Mouse (Mus musculus): ENCODE results near the gene Ankrd33b.

DNA sequence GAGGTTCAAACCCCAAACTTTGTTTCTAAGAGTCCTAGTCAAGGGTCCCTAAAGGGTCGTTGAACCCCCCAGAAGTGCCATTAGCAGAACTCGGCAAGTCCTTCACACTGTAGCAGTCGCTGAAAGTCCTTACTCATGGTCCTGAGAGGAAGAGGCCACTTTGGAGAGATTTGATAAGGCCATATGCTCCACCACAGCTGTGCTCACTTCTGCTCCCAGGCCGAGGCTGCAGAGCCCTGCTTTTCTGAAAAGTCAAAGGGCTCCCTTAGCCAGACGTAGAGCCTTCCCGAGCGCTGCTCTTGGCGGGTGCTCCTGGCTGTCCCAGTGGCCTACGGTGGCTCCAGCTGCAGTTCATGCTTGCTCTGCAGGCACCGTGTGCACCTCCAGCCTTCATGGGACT lies 94.0 kb downstream of the Ankrd33b start:
- no peak for TF ChIP-seq CTCF (IDR thresholded peaks at IDR 0.05; ENCODE audit: extremely low read depth, insufficient read depth, insufficient read length, insufficient replicate concordance)
- TF ChIP-seq POLR2A (IDR thresholded peaks at IDR 0.05; ENCODE audit: low read depth, low read length), result no peak
